Mouse (Mus musculus) heart, adult 2 months (tissue): ENCODE data around the gene Hemgn. TPM values are rescaled to one million over a fixed set of nuclear protein-coding genes. Genes with fewer than 3 reads are reported as not detected.

ENCODE experiments used
- DNase-seq, 2 experiments: peaks; one replicate each; pipeline ENCODE4 v3.0.0; 2021
- H3K27ac ChIP-seq: fragments of 200-600 bp; 2 replicates; pipeline ENCODE4 v1.8.1; 2022
- H3K27me3 ChIP-seq: fragments of 200-500 bp; 2 replicates; pipeline ENCODE4 v1.6.1; 2012; ENCODE audit warnings: mild to moderate bottlenecking, low read length, inconsistent platforms, mixed read lengths; ENCODE audit not compliant: control insufficient read depth, insufficient read depth
- H3K36me3 ChIP-seq: fragments of 200-500 bp; 2 replicates; pipeline ENCODE4 v1.6.1; 2012; ENCODE audit warnings: low read length, inconsistent platforms; ENCODE audit not compliant: control insufficient read depth, insufficient read depth
- H3K4me1 ChIP-seq: fragments of 200-500 bp; 2 replicates; pipeline ENCODE4 v1.6.1; 2011; ENCODE audit warnings: low read length; ENCODE audit not compliant: control insufficient read depth, insufficient read depth
- H3K4me3 ChIP-seq: fragments of 200-600 bp; 2 replicates; pipeline ENCODE4 v1.8.1; 2022
- H3K79me2 ChIP-seq: fragments of 200-500 bp; replicated peaks from 2 replicates; pipeline ENCODE4 v1.6.1; 2012; ENCODE audit warnings: mild to moderate bottlenecking, inconsistent platforms, low read length, moderate library complexity, mixed read lengths; ENCODE audit not compliant: control insufficient read depth, insufficient read depth
- H3K9ac ChIP-seq: fragments of 200-500 bp; 2 replicates; pipeline ENCODE4 v1.6.1; 2012; ENCODE audit warnings: low read depth, mild to moderate bottlenecking, control low read depth, inconsistent platforms, low read length, mixed read lengths
- CTCF ChIP-seq: fragments of 200-600 bp; IDR thresholded peaks from 2 replicates; pipeline ENCODE4 v1.8.1; 2022; ENCODE audit warnings: antibody characterized with exemption, mild to moderate bottlenecking, moderate library complexity
- EP300 ChIP-seq: fragments of 200-500 bp; IDR thresholded peaks from 2 replicates; pipeline ENCODE4 v1.6.1; 2011; ENCODE audit warnings: low read depth, low read length, control low read depth; ENCODE audit not compliant: insufficient read depth
- POLR2A ChIP-seq: fragments of 200-500 bp; IDR thresholded peaks from 2 replicates; pipeline ENCODE4 v1.6.1; 2011; ENCODE audit warnings: mild to moderate bottlenecking, low read depth, low read length, control low read depth; ENCODE audit not compliant: insufficient read depth
- WGBS: fragments of 180-500 bp; shearing (Covaris S2); methylation state at CpG from one replicate; pipeline ENCODE4 v1.1.7; 2018; 5-methylcytosine and 5-hydroxymethylcytosine counted together
- intact Hi-C: fragments of 180-260 bp; cut with DNase I; formaldehyde crosslinking; loops from one replicate; pipeline ENCODE4 v1.15.1; 2025
- polyA plus RNA-seq: library from polyadenylated mRNA; depleted of rRNA; stranded (reverse); fragments of >200 nt; gene quantifications from 2 replicates; pipeline ENCODE4 v1.2.3, GENCODE M21; 2012
- total RNA-seq, 2 experiments: library from RNA; stranded (reverse); gene quantifications; 2 replicates each; pipeline ENCODE4 v1.2.3; 2021

Hemgn gene
- total and polyA plus RNA-seq, 3 experiments, result 0.06 to 0.73 (median 0.10) TPM

DNA sequence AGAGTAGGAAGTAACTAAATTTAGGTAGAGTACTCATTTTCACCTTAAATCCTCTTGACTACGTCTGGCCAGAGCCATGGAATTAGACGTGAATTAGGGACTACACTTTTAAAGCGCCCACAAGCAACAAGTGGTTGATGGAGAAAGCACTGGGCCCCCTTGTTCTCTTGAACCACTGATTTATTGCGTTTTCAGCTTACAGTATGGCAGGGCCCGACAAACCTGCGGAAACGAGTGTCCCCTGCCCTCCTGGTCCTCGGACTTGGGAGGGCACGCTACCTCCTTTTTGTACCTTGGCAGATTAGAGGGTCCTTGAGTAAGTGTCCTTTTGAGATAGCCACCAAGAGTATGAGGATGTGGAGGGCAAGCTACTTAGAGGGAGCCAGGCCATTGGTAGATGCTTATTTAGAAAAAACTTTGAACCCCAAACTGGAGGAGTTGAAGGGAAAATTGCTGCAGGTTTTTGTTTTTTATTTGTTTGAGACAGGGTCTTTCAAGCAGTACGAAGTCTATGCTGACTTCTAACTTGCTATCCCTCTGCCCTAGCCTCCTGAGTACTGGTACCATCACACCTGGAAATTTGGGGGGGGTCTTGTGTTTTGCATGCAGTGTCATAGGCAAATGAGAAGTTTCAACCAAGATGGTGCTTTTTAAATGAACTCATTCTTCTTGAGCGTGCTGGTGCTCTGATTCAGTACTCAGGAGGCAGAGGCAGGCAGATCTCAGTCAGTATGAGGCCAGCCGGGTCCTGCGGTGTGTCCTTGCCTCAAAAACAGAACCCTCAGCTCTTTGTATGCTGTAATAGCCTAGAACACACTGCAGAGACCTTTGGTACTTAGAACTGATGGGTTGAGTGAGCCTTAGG is 39.8 kb upstream of the Hemgn start:
- Histone ChIP-seq H3K27me3 (no peaks in the 10 kb centered on the region), H3K79me2 (peaks cover 7% of the 10 kb centered on the region), H3K36me3 (peaks cover 4% of the 10 kb centered on the region; the same call in 1 of the 2 replicates), H3K4me3 (peak overlapping the region; percentile 95), H3K9ac (no peak overlapping the region), H3K4me1 (peaks cover 9% of the 10 kb centered on the region), H3K27ac (peak overlapping the region; percentile 87)
- intact Hi-C loops, result loop anchor here (2.0 to 10.0 kb wide), 4 partner anchors 32 to 256 kb away; partner anchors contain the start of genes Trmo and Xpa
- TF ChIP-seq POLR2A, result no peak
- TF ChIP-seq EP300, result no peak
- no peak for TF ChIP-seq CTCF
- 51% methylated on average over 13 of the region's 13 CpGs for WGBS
- DNase-seq, result peak in 1 of 2 experiments; percentile 24

DNA sequence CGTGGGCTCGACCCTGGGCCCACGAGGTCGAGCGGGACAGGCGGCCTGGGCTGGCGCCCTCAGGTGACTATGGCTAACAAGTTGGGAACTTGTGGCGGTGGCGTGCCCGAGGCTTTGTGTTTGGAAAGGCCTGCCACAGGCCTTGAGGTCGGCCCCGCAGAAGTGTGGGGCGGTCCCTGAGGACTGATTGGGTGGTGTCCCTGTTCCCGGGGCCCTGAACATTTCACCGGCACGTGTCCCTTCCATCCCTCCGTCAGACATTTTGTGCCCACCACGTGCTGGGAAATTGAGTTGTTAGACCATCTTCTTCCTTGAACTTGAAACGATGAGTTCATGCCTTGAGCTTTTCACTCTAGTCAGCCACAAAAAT is 39.2 kb upstream of the Hemgn start:
- H3K27ac ChIP-seq, result peak overlapping the region; percentile 87
- WGBS, result 4% methylated on average over 19 of the region's 19 CpGs
- intact Hi-C loops, result loop anchor here (2.0 to 10.0 kb wide), 4 partner anchors 32 to 255 kb away; partner anchors contain the start of genes Trmo and Xpa
- peak; percentile 65 to 70 for DNase-seq
- H3K79me2 ChIP-seq, result peaks cover 4% of the 10 kb centered on the region
- no peaks in the 10 kb centered on the region for H3K36me3 ChIP-seq
- H3K4me3 ChIP-seq, result peak overlapping the region; percentile 95
- H3K9ac ChIP-seq, result peak overlapping the region; percentile 93
- H3K4me1 ChIP-seq, result peaks cover 8% of the 10 kb centered on the region
- H3K27me3 ChIP-seq, result no peaks in the 10 kb centered on the region
- TF ChIP-seq CTCF (no peak), POLR2A (no peak), EP300 (no peak)

- TF ChIP-seq EP300 (no peak), CTCF (no peak), POLR2A (no peak)
- Histone ChIP-seq H3K36me3 (no peaks in the 10 kb centered on the region), H3K27ac (peak overlapping the region; percentile 87), H3K9ac (peak overlapping the region; percentile 93), H3K27me3 (no peaks in the 10 kb centered on the region), H3K4me1 (peaks cover 8% of the 10 kb centered on the region), H3K79me2 (peaks cover 4% of the 10 kb centered on the region), H3K4me3 (peak overlapping the region; percentile 95)
- DNase-seq, result peak; percentile 86 to 89
- intact Hi-C loops, result loop anchor here (2.0 to 10.0 kb wide), 4 partner anchors 33 to 255 kb away; partner anchors contain the start of genes Trmo and Xpa
- under 1% methylated on average over 100 of the region's 111 CpGs for WGBS
These were observed 38.6 kb upstream of the Hemgn start for GRCm38 (mm10) chr4:46451758-46452480.

DNA sequence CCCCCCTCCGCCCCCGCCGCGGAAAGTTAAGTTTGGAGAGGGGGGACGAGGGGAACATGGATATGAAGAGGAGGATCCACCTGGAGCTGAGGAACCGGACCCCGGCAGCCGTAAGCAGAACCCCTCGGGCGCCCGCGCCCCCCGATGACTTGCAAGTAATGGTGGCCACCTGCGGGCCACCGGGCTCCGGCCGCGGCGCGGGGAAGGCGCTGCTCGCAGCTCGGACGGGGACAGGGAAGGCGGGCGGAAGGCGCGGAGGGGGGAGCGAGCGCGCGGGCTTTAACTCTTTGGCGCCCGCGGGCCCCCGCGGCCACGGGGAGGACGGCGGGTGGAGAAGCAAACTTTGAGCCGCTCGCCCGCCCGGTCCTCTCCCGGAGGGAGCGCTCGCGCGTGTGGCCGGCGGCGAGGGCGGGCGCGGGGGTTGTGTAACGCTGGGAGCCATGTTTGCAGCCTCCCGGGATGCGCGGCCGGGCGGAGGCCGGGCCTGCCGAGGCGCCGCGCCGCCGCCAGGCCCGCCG is 38.0 kb upstream of the Hemgn start:
- Histone ChIP-seq H3K79me2 (peaks cover 4% of the 10 kb centered on the region), H3K4me1 (peaks cover 8% of the 10 kb centered on the region), H3K4me3 (peak overlapping the region; percentile 95), H3K27ac (peak overlapping the region; percentile 87), H3K27me3 (no peaks in the 10 kb centered on the region), H3K9ac (peak overlapping the region; percentile 93), H3K36me3 (no peaks in the 10 kb centered on the region)
- intact Hi-C loops, result loop anchor here (5.0 to 10.0 kb wide), 2 partner anchors 146 to 254 kb away; partner anchors contain the start of gene Xpa
- DNase-seq, result peak; percentile 89 to 90
- TF ChIP-seq CTCF, result no peak
- TF ChIP-seq EP300, result no peak
- TF ChIP-seq POLR2A, result no peak
- under 1% methylated on average over 64 of the region's 70 CpGs for WGBS

DNA sequence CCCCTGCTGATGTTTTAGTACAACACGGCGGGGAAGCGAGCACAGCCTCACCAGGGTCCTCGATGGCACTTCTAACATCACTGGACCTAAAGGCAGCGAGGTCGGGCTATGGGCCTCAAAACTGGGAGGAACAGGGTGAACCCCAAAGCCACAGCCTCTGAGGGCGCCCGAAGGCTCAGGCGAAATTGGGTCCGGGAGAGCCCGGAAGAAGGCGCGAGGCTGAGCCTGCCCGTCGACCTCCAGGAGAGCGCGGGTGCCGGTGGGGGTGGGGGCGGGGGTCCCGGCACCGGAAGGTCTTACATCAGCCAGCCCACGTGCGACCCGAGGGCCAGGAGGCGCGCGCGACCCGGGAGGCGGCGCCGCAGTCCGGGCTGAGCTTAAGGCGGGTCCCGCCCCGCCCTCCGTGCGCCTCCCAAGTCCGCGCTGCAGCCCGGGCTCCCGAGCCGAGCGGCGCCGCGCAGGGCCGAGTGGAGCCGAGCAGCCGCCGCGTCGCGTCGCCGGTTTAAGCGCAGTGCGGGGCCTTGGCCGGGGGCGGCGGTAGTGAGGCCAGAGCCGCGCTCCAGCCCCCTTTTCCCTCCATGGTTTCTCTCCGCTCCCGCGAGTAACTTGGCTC is 37.3 kb upstream of the Hemgn start, which contains the start of gene Anp32b:
Gene Anp32b (plus strand): TSS at position 384 of the 613 bp plus-strand sequence.
- H3K4me1 ChIP-seq, result peaks cover 8% of the 10 kb centered on the region
- peak within 1 kb of the TSS; percentile 87 for H3K27ac ChIP-seq
- TF ChIP-seq EP300 (no peak), POLR2A (peak; percentile 38; the same call in 1 of the 2 replicates), CTCF (peak; percentile 80)
- WGBS, result under 1% methylated on average over 64 of the region's 66 CpGs
- H3K4me3 ChIP-seq, result peak within 1 kb of the TSS; percentile 95
- intact Hi-C loops, result loop anchor here (5.0 to 10.0 kb wide), 2 partner anchors 146 to 253 kb away; partner anchors contain the start of gene Xpa
- H3K79me2 ChIP-seq, result peaks cover 2% of the 10 kb centered on the region
- H3K36me3 ChIP-seq, result no peaks in the 10 kb centered on the region
- peak; percentile 96 to 97 for DNase-seq
- H3K27me3 ChIP-seq, result no peaks in the 10 kb centered on the region
- H3K9ac ChIP-seq, result peak within 1 kb of the TSS; percentile 93
